Mouse (Mus musculus): Measurements from ENCODE around the gene Ppp4r2.

DNA sequence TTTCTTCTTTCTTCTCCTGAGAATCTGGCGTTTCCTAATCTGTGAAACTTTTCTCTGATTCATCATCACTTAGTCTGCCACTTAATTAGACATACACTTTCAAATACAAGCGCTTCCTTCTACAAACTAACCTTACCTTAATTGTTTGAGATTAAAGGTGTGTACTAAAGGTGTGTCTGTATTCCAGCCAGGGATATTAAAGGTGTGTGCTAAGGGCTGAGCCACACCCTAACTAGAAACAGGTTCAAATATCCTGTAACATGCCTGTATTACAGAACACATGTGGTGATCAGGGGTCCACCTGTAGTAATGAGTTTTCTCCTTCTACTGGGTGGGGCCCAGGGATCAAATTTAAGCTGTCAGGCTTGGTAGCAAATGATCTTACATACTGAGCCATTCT lies 12.1 kb upstream of the Ppp4r2 start:
- TF ChIP-seq EP300 (IDR thresholded peaks at IDR 0.05; ENCODE audit: low read depth) = no peak
- TF ChIP-seq CTCF (IDR thresholded peaks at IDR 0.05; ENCODE audit: low read depth) = no peak

Data from liver, embryonic 14.5 days (tissue).